Mouse (Mus musculus) cerebellum, postnatal 14 days (tissue): ENCODE data around the gene Cdk9.

ENCODE experiments used
- DNase-seq, 2 experiments: peaks; one replicate each; pipeline ENCODE4 v3.0.0; 2021; ENCODE audit warnings: mixed read lengths in 2 of 2

The Cdk9 gene

DNA sequence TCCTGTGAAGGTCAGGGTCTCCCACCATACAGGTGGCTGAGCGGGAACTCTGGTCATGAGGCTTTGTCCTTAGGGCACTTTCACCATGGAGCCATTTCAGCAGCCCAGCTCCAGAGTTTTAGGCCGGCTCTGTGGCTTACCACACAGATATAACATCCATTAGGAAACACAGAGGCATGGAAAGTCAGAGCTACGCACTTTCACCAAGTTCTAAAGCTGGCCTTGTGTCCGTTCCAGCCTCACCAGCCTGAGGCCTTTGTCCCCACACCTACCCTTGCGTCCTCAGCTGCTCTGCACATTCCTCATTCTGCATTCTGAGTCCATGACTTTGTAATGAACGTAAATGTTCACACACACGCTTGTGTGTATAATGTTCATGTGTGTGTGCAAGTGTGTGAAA lies 7.9 kb downstream of the Cdk9 start:
- DNase-seq, result no peak

DNA sequence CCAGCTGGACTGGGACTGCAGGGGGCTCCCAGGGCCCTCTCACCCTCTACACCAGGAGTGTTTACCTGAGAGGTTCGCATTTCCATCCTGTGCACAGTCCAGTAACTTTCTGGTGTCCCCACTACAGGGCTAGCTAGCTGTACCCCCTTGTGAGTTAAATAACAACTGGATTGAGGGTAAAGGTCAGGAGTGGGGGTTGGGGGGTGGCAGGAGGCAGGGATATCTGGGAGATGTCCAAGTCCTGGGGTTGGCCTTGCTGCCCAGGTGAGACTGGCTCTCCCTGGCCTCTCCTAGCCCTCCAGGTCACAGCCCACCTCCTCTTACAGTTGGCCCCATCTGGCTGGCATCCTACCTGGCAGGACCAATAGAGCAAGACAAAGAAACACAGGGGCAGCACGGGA lies 8.9 kb downstream of the Cdk9 start, which contains the start of gene Fpgs:
TSS of gene Fpgs (minus strand) at position 125 of the 401 bp plus-strand sequence.
- DNase-seq, result no peak

DNA sequence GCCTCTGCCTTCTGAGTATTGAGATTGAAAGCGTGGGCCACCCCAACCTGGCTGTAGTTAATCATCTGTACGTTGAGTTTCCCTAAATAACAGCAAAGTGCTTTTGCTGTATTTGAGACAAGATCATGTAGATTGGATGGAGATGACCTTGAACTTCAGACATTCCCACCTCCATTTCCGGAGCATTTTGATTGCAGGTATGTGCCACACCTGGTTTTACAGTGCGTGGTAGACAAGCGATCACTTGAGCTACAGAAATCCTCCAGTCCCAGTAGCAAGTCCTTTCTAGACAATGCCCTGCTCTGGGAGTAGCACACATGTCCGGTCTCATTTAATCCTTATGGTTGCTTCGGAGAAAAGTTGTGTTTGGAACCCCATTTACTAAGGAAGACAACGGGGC lies 9.8 kb downstream of the Cdk9 start:
- no peak for DNase-seq

- DNase-seq, result no peak
Measured at GRCm38 (mm10) chr2:32700966-32701743, 11.7 kb downstream of the Cdk9 start.

- no peak for DNase-seq
Measured at GRCm38 (mm10) chr2:32699680-32700079, 13.2 kb downstream of the Cdk9 start.

DNA sequence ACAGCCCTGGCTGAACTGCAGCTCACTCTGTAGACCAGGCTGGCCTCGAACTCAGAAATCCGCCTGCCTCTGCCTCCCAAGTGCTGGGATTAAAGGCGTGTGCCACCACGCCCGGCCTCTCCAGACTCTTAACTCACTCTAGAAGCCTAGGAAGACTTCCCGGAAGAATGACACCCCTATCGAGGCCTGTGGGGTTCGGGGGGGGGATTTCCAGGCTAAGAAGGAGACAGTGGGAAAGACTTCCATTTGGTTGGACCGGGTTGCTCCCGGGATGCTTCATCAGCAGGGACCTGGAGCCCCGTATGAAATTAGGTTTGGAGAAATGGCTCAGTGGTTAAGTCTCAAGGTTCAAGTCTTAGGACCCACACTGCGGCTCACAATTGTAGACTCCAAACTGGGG lies 18.2 kb downstream of the Cdk9 start:
- no peak for DNase-seq

- peak; percentile 97 to 98 for DNase-seq
Measured at GRCm38 (mm10) chr2:32693823-32694411, 19.0 kb downstream of the Cdk9 start.

- peak; percentile 33 to 42 for DNase-seq
Measured at GRCm38 (mm10) chr2:32693282-32693681, 19.6 kb downstream of the Cdk9 start.

DNA sequence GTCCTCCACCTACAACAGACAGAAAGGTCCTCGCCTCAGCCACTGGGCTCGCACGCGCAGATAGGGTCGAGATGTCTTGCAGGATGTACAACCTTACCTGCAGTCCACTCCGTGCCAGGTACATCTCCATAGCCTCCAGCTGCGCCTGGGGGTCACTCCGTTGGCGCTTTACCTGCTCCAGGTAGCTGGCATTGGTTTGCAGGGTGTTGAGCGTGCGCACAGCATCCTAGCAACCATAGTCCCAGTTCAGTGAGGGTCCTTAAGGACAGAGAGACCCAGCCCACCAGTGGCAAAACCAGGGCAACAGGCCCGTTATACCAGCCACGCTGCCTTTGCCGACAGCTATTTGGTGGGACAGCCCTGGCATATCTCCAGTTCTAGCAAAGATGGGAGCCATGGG lies 20.4 kb downstream of the Cdk9 start:
- DNase-seq, result no peak

GRCm38 (mm10) chr2:32691041-32691440 lies 21.8 kb downstream of the Cdk9 start:
- no peak for DNase-seq

GRCm38 (mm10) chr2:32689420-32689819 lies 23.5 kb downstream of the Cdk9 start:
- peak; percentile 94 to 97 for DNase-seq

DNA sequence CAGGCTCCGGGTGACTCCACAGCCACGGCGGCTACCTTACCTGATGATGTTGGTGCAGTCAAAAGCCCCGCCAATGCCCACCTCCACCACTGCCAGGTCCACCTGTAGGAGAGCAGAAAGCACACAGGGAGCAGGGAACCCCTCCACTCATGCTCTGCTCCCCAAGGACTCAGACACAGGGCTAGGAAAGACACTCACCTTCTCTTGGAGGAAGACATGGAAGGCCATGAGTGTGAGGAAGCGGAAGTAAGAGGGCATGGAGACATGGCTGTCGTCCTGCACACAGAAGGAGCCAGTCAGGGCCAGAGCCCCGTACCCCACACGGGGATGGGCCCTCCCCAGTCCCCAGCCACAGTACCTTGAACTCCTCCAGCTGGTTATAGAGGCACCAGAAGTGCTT lies 25.3 kb downstream of the Cdk9 start:
- no peak for DNase-seq

DNA sequence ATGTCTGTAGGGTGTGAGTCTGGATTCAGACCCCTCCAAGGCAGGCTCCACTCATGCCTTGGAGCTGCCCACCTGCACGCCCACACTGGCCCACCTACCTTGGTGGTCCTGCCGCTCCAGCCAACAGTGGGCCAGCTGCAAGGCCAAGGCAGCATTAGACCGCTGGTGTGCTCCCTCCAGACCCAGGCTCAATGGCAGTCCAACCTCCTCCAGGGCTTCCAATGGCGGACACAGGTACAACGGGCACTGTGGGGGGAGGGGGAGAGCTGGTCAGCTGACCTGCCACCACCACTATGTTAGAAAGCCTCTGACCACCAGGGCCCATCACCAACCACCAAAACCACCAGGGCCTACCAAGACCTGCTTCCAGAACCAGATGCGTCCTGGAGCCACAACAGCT lies 26.2 kb downstream of the Cdk9 start:
- DNase-seq, result no peak

DNA sequence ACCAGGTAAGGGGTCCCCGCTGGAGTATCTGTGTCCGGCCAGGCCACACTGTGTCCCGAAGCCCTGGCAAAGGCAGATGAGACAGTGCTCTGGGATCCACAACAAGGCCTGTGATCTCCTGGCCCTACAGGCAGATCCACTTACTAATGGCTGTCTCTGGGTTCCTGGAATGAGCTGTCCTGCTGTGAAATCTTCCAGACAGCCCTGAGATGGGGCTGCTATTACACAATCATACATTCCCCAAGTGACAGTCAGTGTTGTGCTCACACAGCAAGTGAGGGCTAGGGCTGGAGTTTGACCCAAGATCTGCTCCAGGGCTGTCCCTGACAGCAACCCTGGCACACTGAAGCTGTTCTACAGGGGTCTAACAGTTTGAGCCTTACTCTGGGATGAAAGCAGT lies 27.1 kb downstream of the Cdk9 start:
- no peak for DNase-seq

DNA sequence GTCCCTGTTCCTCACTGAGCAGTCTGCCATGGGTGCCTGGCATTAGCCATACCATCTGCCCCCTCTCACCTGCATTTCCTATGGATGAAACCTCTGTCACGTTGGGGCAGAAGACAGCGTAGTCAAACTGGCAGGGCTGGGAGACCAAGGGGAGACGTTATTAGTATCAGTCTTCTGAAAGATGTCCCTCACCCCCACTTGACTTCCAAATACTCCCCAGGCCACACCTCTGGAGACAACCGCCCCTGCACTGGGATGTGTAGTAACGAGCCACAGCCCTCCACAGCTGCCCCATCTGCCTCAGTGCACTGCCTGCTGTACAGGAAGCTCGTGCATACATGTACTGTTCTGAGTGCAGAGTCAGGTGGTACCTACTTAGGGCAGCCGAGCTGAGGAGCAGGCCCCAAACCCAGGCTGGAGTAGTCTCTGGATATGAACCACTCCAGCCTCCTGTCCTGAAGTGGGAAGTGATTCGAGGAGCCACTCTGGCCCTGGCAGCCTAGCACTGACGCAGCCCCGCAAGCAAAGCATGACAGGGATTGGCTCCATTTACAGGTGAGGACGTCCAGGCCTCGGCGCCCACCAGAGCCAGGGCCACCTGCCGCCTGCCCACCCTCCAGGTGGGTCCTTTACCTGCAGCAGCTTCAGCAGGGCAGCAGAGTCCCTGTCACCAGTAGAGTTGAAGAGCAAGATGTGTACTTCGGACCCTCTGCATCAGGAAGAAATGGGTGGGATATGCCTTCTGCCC lies 28.0 kb downstream of the Cdk9 start:
- no peak for DNase-seq

DNA sequence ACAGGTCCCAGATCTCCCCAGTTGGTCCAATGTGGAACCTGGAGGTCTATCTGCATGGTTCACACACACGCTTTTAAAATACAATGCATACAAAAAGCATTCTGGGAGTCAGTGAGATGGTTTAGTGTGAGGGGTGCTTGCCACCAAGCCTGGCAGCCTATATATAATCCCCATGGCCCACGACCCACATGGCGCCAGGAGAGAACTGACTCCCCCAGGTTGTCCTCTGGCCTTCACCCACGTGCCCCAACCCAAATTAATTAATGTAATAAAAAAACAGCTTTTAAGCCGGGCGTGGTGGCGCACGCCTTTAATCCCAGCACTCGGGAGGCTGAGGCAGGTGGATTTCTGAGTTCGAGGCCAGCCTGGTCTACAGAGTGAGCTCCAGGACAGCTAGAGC lies 29.2 kb downstream of the Cdk9 start:
- DNase-seq, result no peak

GRCm38 (mm10) chr2:32682721-32683417 lies 30.0 kb downstream of the Cdk9 start:
- no peak for DNase-seq

DNA sequence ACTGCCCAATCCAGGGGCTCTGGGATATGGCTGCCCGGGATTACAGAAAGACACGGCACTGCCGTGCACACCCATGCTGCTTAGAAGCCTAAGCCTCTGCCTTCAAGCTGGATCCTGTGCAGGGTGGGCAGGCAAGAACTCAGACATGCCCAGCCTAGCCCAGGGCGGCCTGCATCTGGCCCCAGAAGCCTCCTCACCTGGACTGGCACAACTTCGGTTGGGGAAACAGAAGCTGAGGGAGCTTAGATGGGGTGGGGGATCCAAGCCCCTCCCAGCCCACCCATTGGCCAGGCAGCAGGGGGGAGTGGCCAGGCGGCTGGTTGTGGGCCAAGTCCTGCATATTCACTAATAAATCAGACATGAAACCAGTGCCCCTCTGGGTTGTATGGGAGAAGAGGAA lies 31.1 kb downstream of the Cdk9 start:
- no peak for DNase-seq

DNA sequence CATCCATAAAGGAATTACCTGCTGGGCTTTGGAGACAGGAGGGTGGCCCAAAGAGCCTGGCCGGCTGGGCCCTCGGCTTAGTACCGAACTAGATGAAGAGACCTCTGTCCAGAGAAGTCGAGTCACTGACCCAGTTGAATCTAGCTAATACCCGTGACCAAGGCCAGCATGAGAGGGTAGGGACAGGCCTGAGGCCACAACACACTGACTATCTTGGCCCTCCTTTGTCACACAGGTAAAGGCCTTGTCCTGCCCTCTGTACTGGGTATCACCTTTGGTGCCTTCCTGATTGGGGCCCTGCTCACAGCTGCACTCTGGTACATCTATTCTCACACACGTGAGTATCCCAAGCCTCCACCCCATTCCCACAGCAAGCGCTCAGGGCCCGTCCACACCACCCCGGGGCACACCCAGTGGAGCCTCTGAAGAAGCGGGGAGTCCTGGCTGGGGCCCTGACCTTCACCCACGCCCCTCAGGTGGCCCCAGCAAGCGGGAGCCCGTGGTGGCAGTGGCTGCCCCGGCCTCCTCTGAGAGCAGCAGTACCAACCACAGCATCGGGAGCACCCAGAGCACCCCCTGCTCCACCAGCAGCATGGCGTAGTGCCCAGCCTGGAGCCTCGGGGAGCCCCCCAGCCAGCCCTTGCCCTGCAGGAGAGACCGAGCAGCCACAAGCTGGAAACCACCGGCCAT lies 31.8 kb downstream of the Cdk9 start:
- no peak for DNase-seq

- no peak for DNase-seq
Measured at GRCm38 (mm10) chr2:32680051-32680451, 32.8 kb downstream of the Cdk9 start.

DNA sequence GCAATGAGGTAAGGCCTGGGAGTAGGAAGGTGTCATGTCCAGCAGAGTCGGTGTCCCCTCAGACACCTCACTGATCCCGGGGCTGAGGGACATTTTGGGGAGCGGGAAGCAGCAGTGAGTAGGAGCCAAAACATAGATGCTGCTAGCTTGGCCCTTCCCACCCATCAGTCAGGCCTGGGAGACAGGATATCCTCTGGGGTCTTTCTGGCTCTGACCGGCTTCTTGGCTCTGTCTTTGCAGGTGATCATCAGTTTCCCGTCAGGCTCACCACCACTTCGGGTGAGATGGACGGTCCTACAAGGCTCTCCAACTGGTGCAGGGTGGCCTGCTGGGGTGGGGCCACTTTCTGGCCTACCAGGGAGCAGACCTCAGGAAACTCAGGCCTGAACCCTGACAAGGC lies 35.2 kb downstream of the Cdk9 start:
- no peak for DNase-seq

- no peak for DNase-seq
Measured at GRCm38 (mm10) chr2:32676821-32677220, 36.1 kb downstream of the Cdk9 start.
